Mouse (Mus musculus): Measurements from ENCODE around the gene Sgce.
"Not testable (repeated sequence)": the region's sequence is repeated elsewhere in the genome, so short reads cannot be mapped to it uniquely, and the experiment has no call there.

The Sgce gene

GRCm38 (mm10) chr6:4746696-4747439, at the start of gene Sgce, which contains the start of gene Peg10:
Sgce (minus strand) TSS chr6:4747207.
Peg10 (plus strand) TSS chr6:4747306.
- DNase-seq (ENCODE audit: low spot score in 2 of 2), result peak; percentile 30 to 34

- no peak for DNase-seq (ENCODE audit: low spot score in 2 of 2)
Observed at GRCm38 (mm10) chr6:4796281-4796680, 49.3 kb upstream of the Sgce start.

- DNase-seq (ENCODE audit: low spot score in 2 of 2), result no peak
Observed at GRCm38 (mm10) chr6:4762252-4762651, 15.2 kb upstream of the Sgce start.

GRCm38 (mm10) chr6:4761415-4762142, 14.6 kb upstream of the Sgce start:
- DNase-seq (ENCODE audit: low spot score in 2 of 2), result not testable (repeated sequence)

- no peak for DNase-seq (ENCODE audit: low spot score in 2 of 2)
Observed at GRCm38 (mm10) chr6:4754886-4755285, 7.9 kb upstream of the Sgce start.

GRCm38 (mm10) chr6:4754286-4754685, 7.3 kb upstream of the Sgce start:
- DNase-seq (ENCODE audit: low spot score in 2 of 2), result no peak

GRCm38 (mm10) chr6:4751355-4751754, 4.3 kb upstream of the Sgce start:
- no peak for DNase-seq (ENCODE audit: low spot score in 2 of 2)

GRCm38 (mm10) chr6:4749091-4749490, 2.1 kb upstream of the Sgce start:
- DNase-seq (ENCODE audit: low spot score in 2 of 2), result peak; percentile 93

- DNase-seq (ENCODE audit: low spot score in 2 of 2), result no peak
Observed at GRCm38 (mm10) chr6:4748506-4748961, 1.5 kb upstream of the Sgce start.

GRCm38 (mm10) chr6:4747677-4748505, 884 bp upstream of the Sgce start:
- DNase-seq (ENCODE audit: low spot score in 2 of 2), result peak in 1 of 2 experiments; percentile 25

GRCm38 (mm10) chr6:4746036-4746695, 841 bp downstream of the Sgce start:
- DNase-seq (ENCODE audit: low spot score in 2 of 2), result no peak

- no peak for DNase-seq (ENCODE audit: low spot score in 2 of 2)
Observed at GRCm38 (mm10) chr6:4740511-4740910, 6.5 kb downstream of the Sgce start.

GRCm38 (mm10) chr6:4739522-4740355, 7.3 kb downstream of the Sgce start:
- DNase-seq (ENCODE audit: low spot score in 2 of 2), result no peak

- DNase-seq (ENCODE audit: low spot score in 2 of 2), result no peak
Observed at GRCm38 (mm10) chr6:4738717-4739116, 8.3 kb downstream of the Sgce start.

GRCm38 (mm10) chr6:4738034-4738629, 8.9 kb downstream of the Sgce start:
- no peak for DNase-seq (ENCODE audit: low spot score in 2 of 2)

GRCm38 (mm10) chr6:4736372-4736771, 10.6 kb downstream of the Sgce start:
- DNase-seq (ENCODE audit: low spot score in 2 of 2), result no peak

GRCm38 (mm10) chr6:4733208-4733607, 13.8 kb downstream of the Sgce start:
- DNase-seq (ENCODE audit: low spot score in 2 of 2), result no peak

- DNase-seq (ENCODE audit: low spot score in 2 of 2), result no peak
Observed at GRCm38 (mm10) chr6:4731675-4732074, 15.3 kb downstream of the Sgce start.

- DNase-seq (ENCODE audit: low spot score in 2 of 2), result no peak
Observed at GRCm38 (mm10) chr6:4728305-4728704, 18.7 kb downstream of the Sgce start.

Data from natural killer cell, adult 2 months (primary cell).